Mouse (Mus musculus) ES-Bruce4 (cell line): ENCODE data around the gene Slc22a3. TPM values are rescaled to one million over a fixed set of nuclear protein-coding genes. Genes with fewer than 3 reads are reported as not detected.

Source experiments
- H3K27ac ChIP-seq: 2 replicates; pipeline ENCODE4 v1.5.1; 2012; ENCODE audit warnings: low read length, inconsistent platforms; ENCODE audit not compliant: insufficient read depth
- H3K27me3 ChIP-seq: 2 replicates; pipeline ENCODE4 v1.6.1; 2012; ENCODE audit warnings: mild to moderate bottlenecking, low read length, inconsistent platforms; ENCODE audit not compliant: control insufficient read depth, poor library complexity, insufficient read depth, severe bottlenecking
- H3K36me3 ChIP-seq: 2 replicates; pipeline ENCODE4 v1.6.1; 2012; ENCODE audit warnings: inconsistent platforms, mild to moderate bottlenecking, low read length, moderate library complexity; ENCODE audit not compliant: control insufficient read depth, poor library complexity, insufficient read depth, severe bottlenecking
- H3K4me1 ChIP-seq: one replicate; pipeline ENCODE4 v1.8.1; 2011; ENCODE audit warnings: low read length; ENCODE audit not compliant: control insufficient read depth, insufficient read depth
- H3K4me3 ChIP-seq: 2 replicates; pipeline ENCODE4 v1.5.1; 2011; ENCODE audit warnings: low read depth, mild to moderate bottlenecking, low read length
- H3K9ac ChIP-seq: 2 replicates; pipeline ENCODE4 v1.6.1; 2012; ENCODE audit warnings: low read depth, mild to moderate bottlenecking, inconsistent platforms; ENCODE audit not compliant: poor library complexity, severe bottlenecking
- H3K9me3 ChIP-seq: replicated peaks from 2 replicates; pipeline ENCODE4 v1.6.1; 2012; ENCODE audit warnings: mild to moderate bottlenecking, low read length, inconsistent platforms; ENCODE audit not compliant: control insufficient read depth, poor library complexity, insufficient read depth, severe bottlenecking
- CTCF ChIP-seq: IDR thresholded peaks from one replicate; pipeline ENCODE4 v1.8.1; 2011; ENCODE audit warnings: low read depth, low read length
- EP300 ChIP-seq: IDR thresholded peaks from 2 replicates; pipeline ENCODE4 v1.6.1; 2011; ENCODE audit warnings: low read depth, low read length; ENCODE audit not compliant: insufficient read depth
- POLR2A ChIP-seq: IDR thresholded peaks from one replicate; pipeline ENCODE4 v1.8.1; 2011; ENCODE audit warnings: low read length; ENCODE audit not compliant: insufficient read depth
- polyA plus RNA-seq: library from polyadenylated mRNA; stranded (reverse); fragments of >200 nt; gene quantifications from 2 replicates; pipeline ENCODE4 v1.2.4, GENCODE M21; 2011; ENCODE audit warnings: low read depth; ENCODE audit not compliant: missing spikeins, insufficient read depth, insufficient read length

The Slc22a3 gene
- polyA plus RNA-seq, 1 experiment: 0.63 TPM

GRCm38 (mm10) chr17:12373601-12374144 is 133.8 kb downstream of the Slc22a3 start:
- H3K9ac ChIP-seq: no peak overlapping the region
- H3K4me1 ChIP-seq: no peaks in the 10 kb centered on the region
- H3K27ac ChIP-seq: no peak overlapping the region
- no peaks in the 10 kb centered on the region for H3K27me3 ChIP-seq
- no peak for TF ChIP-seq CTCF
- no peak for TF ChIP-seq POLR2A
- no peaks in the 10 kb centered on the region for H3K9me3 ChIP-seq
- no peak overlapping the region for H3K4me3 ChIP-seq
- H3K36me3 ChIP-seq: no peaks in the 10 kb centered on the region

- H3K27ac ChIP-seq: no peak overlapping the region
- H3K4me1 ChIP-seq: no peaks in the 10 kb centered on the region
- no peaks in the 10 kb centered on the region for H3K36me3 ChIP-seq
- no peaks in the 10 kb centered on the region for H3K9me3 ChIP-seq
- no peak overlapping the region for H3K9ac ChIP-seq
- TF ChIP-seq CTCF: peak; percentile 95
- TF ChIP-seq EP300: no peak
- TF ChIP-seq POLR2A: no peak
- H3K4me3 ChIP-seq: no peak overlapping the region
- no peaks in the 10 kb centered on the region for H3K27me3 ChIP-seq
Observed at GRCm38 (mm10) chr17:12372021-12372420, 135.5 kb downstream of the Slc22a3 start.

- TF ChIP-seq CTCF (no peak), POLR2A (no peak), EP300 (no peak)
- Histone ChIP-seq H3K9me3 (no peaks in the 10 kb centered on the region), H3K36me3 (no peaks in the 10 kb centered on the region), H3K4me3 (no peak overlapping the region), H3K4me1 (no peaks in the 10 kb centered on the region), H3K27ac (no peak overlapping the region), H3K27me3 (no peaks in the 10 kb centered on the region), H3K9ac (no peak overlapping the region)
Observed at GRCm38 (mm10) chr17:12371310-12371925, 136.1 kb downstream of the Slc22a3 start.

- Histone ChIP-seq H3K27ac (no peak overlapping the region), H3K9me3 (no peaks in the 10 kb centered on the region), H3K4me1 (no peaks in the 10 kb centered on the region), H3K4me3 (no peak overlapping the region), H3K27me3 (no peaks in the 10 kb centered on the region), H3K9ac (no peak overlapping the region), H3K36me3 (no peaks in the 10 kb centered on the region)
- TF ChIP-seq EP300: no peak
- TF ChIP-seq CTCF: no peak
- no peak for TF ChIP-seq POLR2A
Observed at GRCm38 (mm10) chr17:12370289-12370688, 137.2 kb downstream of the Slc22a3 start.

- Histone ChIP-seq H3K9me3 (no peaks in the 10 kb centered on the region), H3K36me3 (no peaks in the 10 kb centered on the region), H3K27me3 (no peaks in the 10 kb centered on the region), H3K4me3 (no peak overlapping the region), H3K27ac (no peak overlapping the region), H3K4me1 (no peaks in the 10 kb centered on the region), H3K9ac (no peak overlapping the region)
- no peak for TF ChIP-seq EP300
- TF ChIP-seq POLR2A: no peak
- TF ChIP-seq CTCF: no peak
Observed at GRCm38 (mm10) chr17:12369393-12369792, 138.1 kb downstream of the Slc22a3 start.

Other genes starting within 250 kb of the Slc22a3 start
- 44.3 TPM in 2 replicates for gene Map3k4, start 188.9 kb downstream of the Slc22a3 start, polyA plus RNA-seq
- gene Plg, start 129.1 kb downstream of the Slc22a3 start, polyA plus RNA-seq: not detected in 2 replicates
- not detected in 2 replicates for gene Slc22a2, start 76.4 kb upstream of the Slc22a3 start, polyA plus RNA-seq
- gene Slc22a1, start 168.1 kb upstream of the Slc22a3 start, polyA plus RNA-seq: not detected in 2 replicates